Mouse (Mus musculus) midbrain, postnatal 0 days (tissue): ENCODE measurements around the gene Adgrl1. TPM values are rescaled to one million over a fixed set of nuclear protein-coding genes. Genes with fewer than 3 reads are reported as not detected.
A peak's percentile ranks its signal among the peaks of the same experiment; 100 is the strongest.

Experiments used
- ATAC-seq: fragments of 200-750 bp; cut with Nextera tagmentation; 2 replicates; pipeline ENCODE4 v1.8.0; 2017; ENCODE audit warnings: moderate number of reproducible peaks, mild to moderate bottlenecking, moderate TSS enrichment, moderate library complexity; ENCODE audit not compliant: low FRiP score
- DNase-seq: peaks from one replicate; pipeline ENCODE4 v3.0.0-alpha.2; 2015; ENCODE audit warnings: low spot score
- H3K27ac ChIP-seq: fragments of 300-500 bp; sonication (generic); 2 replicates; pipeline ENCODE4 v1.5.1; 2014; ENCODE audit warnings: low read depth, mild to moderate bottlenecking, low read length, mixed read lengths
- H3K27me3 ChIP-seq: fragments of 300-500 bp; sonication (generic); 2 replicates; pipeline ENCODE4 v1.6.1; 2014; ENCODE audit warnings: low read length, control low read depth, mixed read lengths; ENCODE audit not compliant: insufficient read depth
- H3K36me3 ChIP-seq: fragments of 300-500 bp; sonication (generic); 2 replicates; pipeline ENCODE4 v1.6.1; 2014; ENCODE audit warnings: low read length, control low read depth, mixed read lengths; ENCODE audit not compliant: insufficient read depth
- H3K4me1 ChIP-seq: fragments of 300-500 bp; sonication (generic); 2 replicates; pipeline ENCODE4 v1.6.1; 2014; ENCODE audit warnings: mild to moderate bottlenecking, control low read depth, antibody characterized with exemption, low read length, mixed read lengths; ENCODE audit not compliant: insufficient read depth
- H3K4me2 ChIP-seq: fragments of 300-500 bp; sonication (generic); 2 replicates; pipeline ENCODE4 v1.6.1; 2014; ENCODE audit warnings: low read depth, mild to moderate bottlenecking, low read length, mixed read lengths; ENCODE audit not compliant: poor library complexity, severe bottlenecking
- H3K4me3 ChIP-seq: fragments of 300-500 bp; sonication (generic); 2 replicates; pipeline ENCODE4 v1.5.1; 2014; ENCODE audit warnings: low read depth, mild to moderate bottlenecking, low read length, moderate library complexity
- H3K9ac ChIP-seq: fragments of 300-500 bp; sonication (generic); replicated peaks from 2 replicates; pipeline ENCODE4 v1.6.1; 2014; ENCODE audit warnings: mild to moderate bottlenecking, low read length, moderate library complexity, mixed read lengths; ENCODE audit not compliant: poor library complexity, severe bottlenecking
- H3K9me3 ChIP-seq: fragments of 300-500 bp; sonication (generic); 2 replicates; pipeline ENCODE4 v1.6.1; 2016; ENCODE audit warnings: low read length, control low read depth
- CTCF ChIP-seq: IDR thresholded peaks from 2 replicates; pipeline ENCODE4 v1.5.1; 2016; ENCODE audit warnings: antibody characterized with exemption, mild to moderate bottlenecking
- WGBS: fragments of 180-500 bp; shearing (Covaris S2); extraction: QIAGEN DNeasy Blood & Tissue Kit; methylation state at CpG from one replicate; pipeline ENCODE4 v1.1.7; 2014; 5-methylcytosine and 5-hydroxymethylcytosine counted together
- polyA plus RNA-seq: library from polyadenylated mRNA; unstranded; fragments of >200 nt; fragmentation: Nextera tagmentation; extraction: Ambion mirVana; gene quantifications from 2 replicates; pipeline ENCODE4 v1.2.1, GENCODE M21; 2015
- total RNA-seq: library from RNA; depleted of rRNA; stranded (reverse); fragments of >200 nt; gene quantifications from 2 replicates; pipeline ENCODE4 v1.2.3, GENCODE M21; 2014

The Adgrl1 gene
- total and polyA plus RNA-seq, 2 experiments from 2014 or later, result 55.5 to 593 TPM

- 44% methylated on average over 8 of the region's 8 CpGs for WGBS
- Histone ChIP-seq H3K4me2 (no peak overlapping the region), H3K4me1 (peaks cover under 1% of the 10 kb centered on the region; the same call in 1 of the 2 replicates), H3K9me3 (no peaks in the 10 kb centered on the region), H3K9ac (no peak overlapping the region), H3K27me3 (no peaks in the 10 kb centered on the region), H3K27ac (no peak overlapping the region), H3K4me3 (no peak overlapping the region), H3K36me3 (no peaks in the 10 kb centered on the region)
- ATAC-seq (no peak), DNase-seq (no peak)
- TF ChIP-seq CTCF, result no peak
Observed at GRCm38 (mm10) chr8:83909311-83909710, 9.4 kb downstream of the Adgrl1 start.

DNA sequence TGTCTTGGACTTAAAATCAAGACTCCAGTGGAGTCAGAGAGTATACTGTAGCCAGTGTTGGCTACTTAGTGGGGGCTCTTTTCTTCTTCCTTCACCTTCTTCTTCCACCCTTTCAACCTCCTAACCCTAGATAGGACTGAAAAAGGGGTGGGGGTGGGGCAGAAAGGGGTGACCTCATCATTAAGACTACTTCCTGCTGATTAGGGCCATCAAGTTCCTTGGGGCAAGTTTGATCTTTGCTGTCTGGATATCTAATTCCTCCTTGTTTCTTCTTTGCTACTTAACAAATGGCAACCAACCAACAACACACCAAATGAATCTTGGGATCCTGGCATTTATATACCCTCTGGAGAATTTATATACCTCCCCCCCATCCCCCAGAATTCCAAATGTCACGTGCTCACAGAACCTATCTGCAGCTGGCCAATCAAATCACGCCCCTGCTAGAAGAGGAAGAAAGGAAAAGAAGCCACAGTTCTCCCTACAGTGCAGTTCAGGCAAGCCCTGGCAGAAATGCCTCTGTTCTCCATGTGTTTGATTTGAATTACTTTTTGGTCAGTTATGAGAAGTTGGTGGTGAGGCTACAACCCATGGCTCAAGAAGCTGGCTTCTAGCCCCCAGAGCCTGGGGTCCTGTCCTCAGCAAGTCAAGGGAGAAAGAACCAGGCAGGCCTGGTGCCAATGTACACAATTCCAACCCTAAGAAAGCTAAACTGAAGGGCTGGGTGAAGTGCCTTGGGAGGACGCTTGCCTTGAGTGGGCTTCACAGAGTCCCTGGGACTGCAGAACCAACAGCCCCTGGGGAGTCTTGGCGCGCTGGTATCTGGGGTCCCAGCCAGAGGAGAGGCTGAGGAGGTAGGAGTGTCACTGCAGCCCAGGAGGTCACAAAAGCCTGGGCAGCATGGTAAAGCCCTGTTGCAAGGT is 12.2 kb downstream of the Adgrl1 start:
- Histone ChIP-seq H3K27ac (no peak overlapping the region), H3K36me3 (0 out of 2 replicates have a peak, but pooled peaks cover 2% of the 10 kb centered on the region), H3K4me3 (no peak overlapping the region), H3K4me1 (no peaks in the 10 kb centered on the region), H3K9me3 (no peaks in the 10 kb centered on the region), H3K4me2 (no peak overlapping the region), H3K9ac (no peak overlapping the region), H3K27me3 (no peaks in the 10 kb centered on the region)
- 73% methylated on average over 5 of the region's 5 CpGs for WGBS
- no peak for DNase-seq
- TF ChIP-seq CTCF, result no peak
- no peak for ATAC-seq

GRCm38 (mm10) chr8:83914232-83914631 is 14.3 kb downstream of the Adgrl1 start:
- WGBS, result 86% methylated on average over 3 of the region's 3 CpGs
- H3K27ac ChIP-seq, result no peak overlapping the region
- DNase-seq (no peak), ATAC-seq (no peak)
- H3K27me3 ChIP-seq, result no peaks in the 10 kb centered on the region
- TF ChIP-seq CTCF, result no peak
- peaks cover 7% of the 10 kb centered on the region for H3K36me3 ChIP-seq
- H3K9ac ChIP-seq, result no peak overlapping the region
- no peak overlapping the region for H3K4me2 ChIP-seq
- no peak overlapping the region for H3K4me3 ChIP-seq
- no peaks in the 10 kb centered on the region for H3K9me3 ChIP-seq
- H3K4me1 ChIP-seq, result no peaks in the 10 kb centered on the region

- Histone ChIP-seq H3K9me3 (no peaks in the 10 kb centered on the region), H3K9ac (no peak overlapping the region), H3K27ac (no peak overlapping the region), H3K4me2 (no peak overlapping the region), H3K4me1 (no peaks in the 10 kb centered on the region), H3K4me3 (no peak overlapping the region), H3K36me3 (peaks cover 13% of the 10 kb centered on the region), H3K27me3 (no peaks in the 10 kb centered on the region)
- 57% methylated on average over 5 of the region's 5 CpGs for WGBS
- TF ChIP-seq CTCF, result no peak
- ATAC-seq (0 out of 2 replicates have a peak, but pooled peaks have one; percentile 2), DNase-seq (no peak)
Observed at GRCm38 (mm10) chr8:83914860-83915259, 15.0 kb downstream of the Adgrl1 start.

DNA sequence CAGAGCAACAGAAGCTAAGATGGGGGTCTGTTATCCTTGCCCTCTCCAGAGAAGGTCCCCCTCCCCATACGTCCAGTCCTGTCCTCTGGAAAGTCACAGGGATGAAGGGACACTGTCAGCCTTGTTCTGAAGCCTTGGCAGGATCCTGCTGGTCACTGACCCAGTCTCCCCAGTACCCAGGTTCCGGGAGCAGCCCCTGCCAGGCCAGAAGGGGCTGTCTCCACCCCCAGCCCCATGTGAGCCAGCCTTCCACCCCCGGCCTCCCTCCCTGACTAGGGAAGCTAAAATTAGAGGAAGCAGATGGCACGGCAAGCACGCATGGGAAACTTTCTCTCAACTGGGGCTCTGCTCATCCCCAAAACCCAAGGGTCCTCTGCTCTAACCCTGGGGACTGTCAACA is 16.1 kb downstream of the Adgrl1 start:
- ATAC-seq, result no peak
- no peak overlapping the region for H3K4me2 ChIP-seq
- no peak overlapping the region for H3K27ac ChIP-seq
- H3K4me1 ChIP-seq, result no peaks in the 10 kb centered on the region
- WGBS, result 57% methylated on average over 5 of the region's 5 CpGs
- no peaks in the 10 kb centered on the region for H3K27me3 ChIP-seq
- H3K9ac ChIP-seq, result no peak overlapping the region
- no peaks in the 10 kb centered on the region for H3K9me3 ChIP-seq
- H3K4me3 ChIP-seq, result no peak overlapping the region
- no peak for DNase-seq
- TF ChIP-seq CTCF, result no peak
- H3K36me3 ChIP-seq, result peaks cover 21% of the 10 kb centered on the region

GRCm38 (mm10) chr8:83917566-83917965 is 17.7 kb downstream of the Adgrl1 start:
- Histone ChIP-seq H3K9me3 (no peaks in the 10 kb centered on the region), H3K4me2 (no peak overlapping the region), H3K27ac (no peak overlapping the region), H3K9ac (no peak overlapping the region), H3K4me1 (no peaks in the 10 kb centered on the region), H3K27me3 (no peaks in the 10 kb centered on the region), H3K36me3 (peaks cover 31% of the 10 kb centered on the region), H3K4me3 (no peak overlapping the region)
- TF ChIP-seq CTCF, result no peak
- ATAC-seq, result no peak
- DNase-seq, result no peak
- WGBS, result 77% methylated on average over 6 of the region's 6 CpGs
